Mouse (Mus musculus): ENCODE data around the gene Lrrc32.

- TF ChIP-seq POLR2A (IDR thresholded peaks at IDR 0.05; ENCODE audit: control insufficient read depth, extremely low read depth, insufficient read depth, low read length, poor library complexity), result no peak
- no peak for TF ChIP-seq CTCF (IDR thresholded peaks at IDR 0.05; ENCODE audit: borderline replicate concordance, control insufficient read depth, extremely low read depth, insufficient read depth, low read length, poor library complexity)
Measured at GRCm38 (mm10) chr7:98484878-98485277, 4.2 kb upstream of the Lrrc32 start.

Measured in thymus, adult 2 months (tissue).